Mouse (Mus musculus) cerebellum, adult 9-11 months (tissue): ENCODE data around the gene Krtap12-1.
"Not testable (repeated sequence)": the region's sequence is repeated elsewhere in the genome, so short reads cannot be mapped to it uniquely, and the experiment has no call there.

ENCODE experiments used
- DNase-seq: peaks from one replicate; pipeline ENCODE4 v3.0.0; 2022

The Krtap12-1 gene

GRCm38 (mm10) chr10:77720299-77720698 is at the start of gene Krtap12-1:
Krtap12-1 (plus strand) TSS chr10:77720599.
- DNase-seq: not testable (repeated sequence)

- no peak for DNase-seq
Measured at GRCm38 (mm10) chr10:77670710-77671109, 49.7 kb upstream of the Krtap12-1 start.

DNA sequence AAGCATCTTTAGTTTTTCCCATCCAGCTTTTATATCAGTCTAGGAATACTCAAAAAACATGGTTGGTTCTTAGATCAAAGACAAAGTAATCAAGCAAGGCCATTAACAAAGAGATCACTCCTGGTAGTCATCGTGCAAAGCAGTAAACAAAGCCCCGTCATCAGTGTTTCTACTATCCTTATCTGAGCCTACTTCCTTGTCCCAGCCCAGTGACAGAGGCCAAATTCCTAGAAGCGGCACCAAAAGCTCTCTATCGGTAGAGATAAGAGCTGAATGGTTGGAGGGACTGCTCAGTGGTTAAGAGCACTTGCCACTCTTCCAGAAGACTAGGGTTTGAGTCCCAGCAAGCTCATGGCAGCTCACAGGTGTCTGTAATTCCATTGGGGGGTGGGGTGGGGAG is 48.9 kb upstream of the Krtap12-1 start:
- DNase-seq: no peak

- DNase-seq: no peak
Measured at GRCm38 (mm10) chr10:77673765-77674164, 46.6 kb upstream of the Krtap12-1 start.

DNA sequence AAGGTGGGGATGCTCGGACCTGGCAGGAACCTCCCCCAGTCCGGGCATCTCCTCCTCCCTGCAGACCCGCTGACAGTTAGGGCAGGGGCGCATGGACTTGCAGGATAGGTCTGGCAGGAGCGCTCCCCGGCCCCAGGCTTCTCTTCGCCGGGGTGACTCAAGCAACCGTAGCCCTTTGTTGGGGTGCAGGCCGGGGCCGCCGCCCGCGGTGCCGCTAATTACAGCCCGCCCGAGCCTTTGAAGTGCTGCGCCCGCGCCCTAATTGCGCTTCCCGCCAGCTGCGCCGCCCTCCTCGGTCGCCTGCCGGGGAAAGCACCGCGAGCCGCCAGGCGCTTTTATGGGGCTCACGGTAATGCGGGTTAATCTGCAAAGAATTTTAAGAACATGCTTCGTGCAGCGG is 42.8 kb upstream of the Krtap12-1 start:
- no peak for DNase-seq

- no peak for DNase-seq
Measured at GRCm38 (mm10) chr10:77682994-77683393, 37.4 kb upstream of the Krtap12-1 start.

GRCm38 (mm10) chr10:77684181-77684580 is 36.2 kb upstream of the Krtap12-1 start:
- no peak for DNase-seq

DNA sequence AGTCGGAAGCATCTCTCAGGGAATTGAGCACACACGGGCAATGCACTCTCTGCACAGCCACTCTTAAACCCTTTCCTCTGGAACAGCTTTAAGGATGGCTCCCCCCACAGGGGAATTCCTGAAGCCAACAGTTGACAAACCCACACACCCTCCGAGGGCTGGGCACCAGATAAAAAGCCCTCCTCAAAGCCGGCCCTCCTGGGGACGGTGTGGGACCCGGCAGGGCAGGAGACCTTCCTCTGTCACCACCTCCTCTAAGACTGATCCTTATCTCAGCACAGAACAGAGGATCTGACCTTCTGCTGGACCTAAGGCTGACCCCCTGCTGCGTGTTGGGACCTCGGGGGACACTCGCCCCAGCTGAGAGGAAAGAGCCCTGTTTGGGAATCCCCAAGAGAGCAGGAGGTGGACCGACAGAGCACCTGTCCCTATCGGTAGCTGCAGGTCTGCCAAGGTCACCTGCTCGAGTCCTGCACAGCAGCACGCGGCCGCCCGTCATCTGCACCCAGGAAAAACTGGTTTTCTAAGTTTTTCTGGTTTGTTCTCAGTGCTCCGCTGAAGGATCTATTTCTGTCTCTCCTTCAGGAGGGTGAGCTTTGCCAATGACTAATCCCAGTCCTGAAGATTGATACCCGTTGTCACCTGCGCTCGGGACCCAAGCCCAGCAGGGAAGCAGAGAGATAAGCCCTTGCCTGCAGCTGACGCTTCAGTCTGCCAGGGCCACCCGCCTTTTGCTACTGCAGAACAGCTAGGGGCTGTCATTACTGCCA is 34.3 kb upstream of the Krtap12-1 start, which contains the start of gene Tspear:
Gene Tspear, plus strand, starts transcription at position 675 of the 770 bp plus-strand sequence.
- DNase-seq: no peak

DNA sequence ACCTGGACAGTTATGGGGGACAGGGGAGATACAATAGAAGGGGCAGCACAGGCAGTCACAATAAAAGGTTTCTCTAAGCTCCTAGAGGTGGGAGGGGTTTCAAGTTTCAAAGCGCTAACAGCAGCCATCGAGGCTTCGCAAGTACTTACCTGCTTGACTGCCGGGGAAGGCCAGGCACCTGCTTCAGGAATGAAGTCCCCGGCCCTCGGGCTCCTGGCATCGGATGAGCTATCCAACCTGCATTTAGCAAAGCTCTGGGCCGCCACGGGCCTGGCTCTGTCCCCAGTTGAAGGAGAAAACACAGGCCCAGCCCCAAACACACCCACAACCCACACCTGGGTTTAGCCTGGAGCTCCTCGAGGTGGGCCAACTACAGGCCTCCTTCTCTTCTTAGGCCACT is 33.4 kb upstream of the Krtap12-1 start:
- DNase-seq: no peak

DNA sequence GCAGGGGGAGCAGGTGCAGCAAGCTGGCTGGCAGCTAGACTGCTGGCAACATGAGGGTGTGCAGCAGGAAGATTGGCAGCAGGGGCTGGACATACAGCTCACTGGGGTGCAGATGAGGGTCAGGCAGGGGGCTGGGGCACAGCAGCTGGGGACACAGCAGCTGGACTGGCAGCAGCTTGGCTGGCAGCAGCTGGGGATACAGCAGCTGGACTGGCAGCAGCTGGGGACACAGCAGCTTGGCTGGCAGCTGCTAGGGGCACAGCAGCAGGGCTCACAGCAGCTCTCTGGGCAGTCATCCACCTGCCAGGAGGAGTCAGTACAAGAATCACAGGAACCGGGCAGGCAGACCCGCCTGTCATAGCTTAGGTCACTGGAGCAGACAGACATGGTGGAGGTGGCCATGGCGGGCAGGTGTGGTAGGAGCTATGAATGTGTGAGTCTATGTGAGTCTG is 30.0 kb upstream of the Krtap12-1 start, which contains the start of gene Gm19402:
Gene Gm19402, minus strand, starts transcription at position 402 of the 452 bp plus-strand sequence.
- not testable (repeated sequence) for DNase-seq

DNA sequence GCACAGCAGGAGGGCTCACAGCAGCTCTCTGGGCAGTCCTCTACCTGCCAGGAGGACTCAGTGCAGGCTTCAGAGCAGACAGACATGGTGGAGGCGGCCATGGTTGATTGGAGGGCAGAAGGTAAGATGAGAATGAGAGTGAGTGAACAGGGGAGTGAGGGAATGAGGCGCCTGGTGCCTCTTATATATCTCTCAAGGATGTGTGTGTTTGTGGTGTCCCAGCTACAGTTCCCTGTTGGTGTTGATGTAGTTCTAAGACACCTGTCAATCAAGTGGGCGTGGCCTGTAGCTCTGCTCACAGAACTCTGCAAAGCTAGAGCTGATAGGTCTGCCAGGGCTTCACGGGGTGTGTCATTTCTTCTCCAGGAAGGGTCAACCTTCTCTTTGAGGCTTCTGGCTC is 23.3 kb upstream of the Krtap12-1 start, which contains the start of gene Gm9508:
Gene Gm9508, minus strand, starts transcription at position 101 of the 400 bp plus-strand sequence.
- no peak for DNase-seq

DNA sequence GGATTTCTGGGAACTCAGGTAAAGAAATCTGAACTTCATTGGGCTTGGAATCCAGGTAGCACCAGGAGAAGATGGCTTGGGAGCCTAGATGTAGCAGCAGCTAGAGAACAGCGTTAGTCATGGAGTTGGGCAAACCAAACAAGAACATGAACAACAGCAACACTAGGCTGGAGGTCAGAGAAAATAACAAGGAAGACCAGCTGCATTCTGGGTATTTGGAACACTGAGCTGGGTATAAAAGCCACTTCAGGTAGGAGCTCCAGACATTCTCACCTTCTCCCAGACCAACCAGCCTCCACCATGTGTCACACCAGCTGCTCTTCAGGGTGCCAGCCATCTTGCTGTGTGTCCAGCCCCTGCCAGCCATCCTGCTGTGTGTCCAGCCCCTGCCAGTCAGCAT is 14.1 kb upstream of the Krtap12-1 start, which contains the start of gene Gm10272:
Gene Gm10272, plus strand, starts transcription at position 301 of the 400 bp plus-strand sequence.
- DNase-seq: no peak

DNA sequence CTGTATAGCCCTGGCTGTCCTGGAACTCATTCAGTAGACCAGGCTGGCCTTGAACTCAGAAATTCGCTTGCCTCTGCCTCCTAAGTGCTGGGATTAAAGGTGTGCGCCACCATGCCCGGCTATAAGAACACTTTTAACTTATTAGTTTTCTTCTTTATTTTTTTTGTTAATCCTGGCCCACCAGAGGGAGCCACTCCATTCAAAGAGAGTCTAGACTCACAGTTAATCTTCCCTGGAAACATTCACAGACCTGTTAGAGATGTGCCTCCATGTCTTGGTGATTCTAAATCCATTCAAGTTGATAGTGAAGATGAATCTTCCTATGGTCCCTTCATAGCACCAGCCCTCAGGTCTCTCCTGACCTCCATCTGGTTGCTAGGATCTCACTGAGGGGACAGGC is 10.6 kb upstream of the Krtap12-1 start:
- DNase-seq: no peak

DNA sequence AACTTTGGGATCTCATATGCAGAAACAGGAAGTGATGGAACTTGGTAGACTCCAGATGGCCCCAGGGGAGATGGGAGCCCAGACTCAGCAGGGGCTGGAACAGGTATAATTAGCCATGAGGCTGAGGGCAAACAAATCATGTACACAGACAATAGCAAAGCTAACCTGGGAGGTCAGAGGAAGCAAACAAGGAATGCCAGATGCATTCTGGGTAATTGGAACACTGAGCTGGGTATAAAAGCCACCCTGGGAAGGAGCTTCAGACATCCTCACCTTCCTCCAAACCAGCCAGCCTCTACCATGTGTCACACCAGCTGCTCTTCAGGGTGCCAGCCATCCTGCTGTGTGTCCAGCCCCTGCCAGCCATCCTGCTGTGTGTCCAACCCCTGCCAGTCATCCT is 9.2 kb upstream of the Krtap12-1 start, which contains the start of gene Gm10024:
Gene Gm10024, plus strand, starts transcription at position 301 of the 400 bp plus-strand sequence.
- not testable (repeated sequence) for DNase-seq

- no peak for DNase-seq
Measured at GRCm38 (mm10) chr10:77713734-77714133, 6.7 kb upstream of the Krtap12-1 start.

GRCm38 (mm10) chr10:77715507-77715906 is 4.9 kb upstream of the Krtap12-1 start, which contains the start of gene Gm10142:
Gm10142 (plus strand) TSS chr10:77715807.
- no peak for DNase-seq

GRCm38 (mm10) chr10:77724855-77725254 is 4.5 kb downstream of the Krtap12-1 start:
- DNase-seq: no peak

GRCm38 (mm10) chr10:77726186-77726585 is 5.8 kb downstream of the Krtap12-1 start, which contains the start of gene Gm10100:
Gm10100 (plus strand) TSS chr10:77726486.
- peak; percentile 7 for DNase-seq

GRCm38 (mm10) chr10:77728280-77728679 is 7.9 kb downstream of the Krtap12-1 start:
- DNase-seq: no peak

GRCm38 (mm10) chr10:77729241-77729640 is 8.8 kb downstream of the Krtap12-1 start:
- no peak for DNase-seq

- no peak for DNase-seq
Measured at GRCm38 (mm10) chr10:77735928-77736327, 15.5 kb downstream of the Krtap12-1 start.

- no peak for DNase-seq
Measured at GRCm38 (mm10) chr10:77738929-77739328, 18.5 kb downstream of the Krtap12-1 start.

GRCm38 (mm10) chr10:77741924-77742688 is 21.7 kb downstream of the Krtap12-1 start, which contains the start of gene Gm18596:
Gm18596 (minus strand) TSS chr10:77742638.
- DNase-seq: peak; percentile 25
